Mouse (Mus musculus) adrenal gland, adult 8-10 months (tissue): ENCODE data around the gene Ifna13. TPM values are rescaled to one million over a fixed set of nuclear protein-coding genes. Genes with fewer than 3 reads are reported as not detected.

Source experiments
- DNase-seq: peaks from one replicate; pipeline ENCODE4 v3.0.0; 2022
- total RNA-seq, 4 experiments: library from RNA; stranded (reverse); gene quantifications; 2 replicates each; pipeline ENCODE4 v1.2.4; 2022

Ifna13 gene
- total RNA-seq = not detected

- DNase-seq = no peak
Observed at GRCm38 (mm10) chr4:88644359-88644758, at the start of gene Ifna13. Gene Ifna13 (minus strand): TSS chr4:88644459.

DNA sequence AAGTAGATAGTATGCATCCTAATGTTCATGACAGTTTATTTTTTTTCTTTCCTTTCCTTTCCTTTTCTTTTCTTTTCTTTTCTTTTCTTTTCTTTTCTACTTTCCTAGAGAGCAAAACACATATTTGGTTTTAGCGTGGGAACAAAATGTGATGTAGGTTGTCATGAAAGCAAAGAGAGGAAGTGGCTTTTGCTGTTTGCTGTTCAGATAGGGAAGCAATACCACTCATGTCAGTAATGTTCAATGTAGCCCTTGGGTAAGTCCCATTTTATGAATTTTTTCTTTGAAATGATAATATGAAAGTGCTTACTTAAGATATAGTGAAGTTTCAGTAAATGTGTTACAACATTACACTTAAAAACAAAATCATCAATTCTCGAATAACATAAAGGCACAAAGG lies 49.1 kb upstream of the Ifna13 start:
- no peak for DNase-seq

DNA sequence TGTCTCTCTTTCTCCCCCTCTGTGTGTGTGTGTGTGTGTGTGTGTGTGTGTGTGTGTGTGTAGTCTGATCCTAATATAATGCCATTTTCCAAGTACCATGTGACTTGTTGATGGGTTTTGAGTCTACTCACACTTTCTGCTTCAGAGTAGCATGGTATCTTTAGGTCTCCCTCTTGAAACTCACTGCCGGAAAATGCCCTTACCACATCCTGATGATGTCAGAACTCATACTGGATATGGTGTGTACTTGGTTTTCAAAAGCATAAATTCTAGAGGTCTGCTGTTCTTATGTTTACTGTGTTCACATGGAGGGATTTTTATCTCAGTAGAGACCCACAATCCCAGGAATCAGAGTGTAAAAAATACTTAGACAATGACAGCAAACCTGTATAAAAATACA lies 48.3 kb upstream of the Ifna13 start:
- no peak for DNase-seq

- no peak for DNase-seq
Observed at GRCm38 (mm10) chr4:88691259-88691658, 47.0 kb upstream of the Ifna13 start, which contains the start of gene Ifnab. Gene Ifnab (minus strand): TSS chr4:88691359.

- no peak for DNase-seq
Observed at GRCm38 (mm10) chr4:88683812-88684211, 39.6 kb upstream of the Ifna13 start, which contains the start of gene Ifna2. Gene Ifna2 (minus strand): TSS chr4:88683912.

GRCm38 (mm10) chr4:88681353-88681752 lies 37.1 kb upstream of the Ifna13 start:
- DNase-seq = no peak

DNA sequence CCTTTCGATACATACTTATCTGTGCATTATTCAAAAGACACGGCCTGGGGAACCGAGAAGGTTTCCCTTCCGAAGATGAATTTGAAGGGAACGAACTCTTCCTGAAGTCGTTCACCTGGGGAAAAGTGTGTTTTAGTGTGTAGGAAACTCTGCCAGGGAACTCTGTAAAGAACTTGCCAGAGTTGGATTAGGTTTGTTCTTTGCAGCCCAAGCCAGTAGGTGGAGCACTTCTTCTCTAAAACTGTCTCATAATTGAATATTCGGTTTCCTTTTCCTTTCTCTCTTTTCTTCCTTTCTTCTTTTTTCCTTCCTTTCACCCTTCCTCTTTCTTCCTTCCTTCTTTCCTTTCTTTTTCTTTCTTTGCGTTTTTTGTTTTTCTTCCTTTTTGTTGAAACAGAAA lies 36.1 kb upstream of the Ifna13 start:
- no peak for DNase-seq

GRCm38 (mm10) chr4:88676824-88677223 lies 32.6 kb upstream of the Ifna13 start, which contains the start of gene Ifna16:
Gene Ifna16 (minus strand): TSS chr4:88676924.
- no peak for DNase-seq

GRCm38 (mm10) chr4:88655461-88655860 lies 11.2 kb upstream of the Ifna13 start:
- no peak for DNase-seq

DNA sequence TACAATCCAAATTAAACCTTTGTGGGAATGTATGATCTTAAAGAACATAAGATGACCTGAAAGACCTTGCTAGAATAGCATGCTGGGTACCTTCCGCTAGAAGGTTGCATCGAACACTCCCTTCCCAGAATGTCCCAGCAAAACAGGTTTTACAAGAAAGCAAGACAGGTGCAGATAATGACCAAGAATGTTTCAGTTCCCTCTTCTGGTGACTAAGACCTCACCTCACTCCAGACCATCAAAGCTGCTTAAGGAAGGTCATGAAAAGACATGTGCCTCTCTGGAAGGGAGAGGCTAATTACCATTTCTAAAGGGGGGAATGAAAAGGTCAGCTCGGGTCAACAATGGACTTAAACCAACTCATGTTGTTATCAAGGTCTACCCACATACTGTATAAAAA lies 9.4 kb upstream of the Ifna13 start:
- DNase-seq = no peak

GRCm38 (mm10) chr4:88642526-88642925 lies 1.7 kb downstream of the Ifna13 start:
- DNase-seq = no peak

DNA sequence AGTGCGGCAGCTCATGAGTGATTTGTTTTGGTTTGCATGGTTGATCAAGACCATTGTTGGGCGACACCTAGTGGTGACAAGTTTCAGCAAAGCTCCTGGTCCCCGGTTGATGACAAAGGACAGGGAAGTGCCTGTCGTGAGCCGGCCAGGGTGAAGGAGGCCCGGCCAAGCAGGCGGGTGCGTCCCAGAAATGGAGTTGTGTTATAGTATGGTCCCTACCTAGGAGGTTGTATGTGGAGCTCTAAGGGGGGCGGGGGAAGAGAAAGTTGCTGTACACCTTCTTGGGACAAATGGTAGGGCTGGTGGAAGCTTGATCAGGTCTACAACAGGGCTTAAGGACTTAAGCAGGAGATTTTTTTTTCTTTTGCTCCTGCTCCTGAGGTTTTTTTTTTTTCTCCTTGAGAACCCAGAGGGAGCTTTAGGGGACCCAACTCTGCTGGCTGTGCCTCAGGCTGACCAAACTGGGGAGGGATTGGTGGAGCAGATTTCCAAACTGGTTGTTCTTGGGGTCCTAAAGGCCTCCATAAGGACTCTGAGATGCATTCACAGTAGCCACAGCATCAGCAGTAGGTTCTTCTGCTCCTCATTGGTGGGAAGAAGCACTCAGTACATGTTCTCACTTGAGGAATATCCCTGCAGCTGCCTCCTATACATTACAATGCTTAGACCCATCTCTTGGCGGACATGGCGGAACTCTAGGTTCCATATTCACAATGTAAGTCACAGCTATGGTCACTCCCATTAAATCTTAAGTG lies 3.0 kb downstream of the Ifna13 start:
- peak; percentile 83 for DNase-seq

DNA sequence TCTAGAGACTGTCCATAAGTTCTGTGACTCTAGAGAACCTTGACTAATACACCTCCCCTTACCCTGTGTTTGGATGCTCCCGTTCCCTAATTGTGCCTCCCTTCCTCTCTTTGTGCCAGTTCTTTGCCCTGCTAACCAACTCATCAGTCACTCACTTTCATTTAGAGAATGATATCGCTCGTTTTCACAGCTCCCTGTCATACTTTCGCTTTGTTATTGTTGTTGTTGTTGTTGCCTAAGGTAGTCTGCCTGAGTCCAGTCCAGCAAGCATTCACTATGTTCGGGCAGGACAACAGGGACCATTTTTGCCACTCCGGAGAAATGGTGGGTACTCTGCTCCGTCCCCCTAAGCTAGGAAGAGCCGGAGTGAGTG lies 3.6 kb downstream of the Ifna13 start:
- DNase-seq = no peak

DNA sequence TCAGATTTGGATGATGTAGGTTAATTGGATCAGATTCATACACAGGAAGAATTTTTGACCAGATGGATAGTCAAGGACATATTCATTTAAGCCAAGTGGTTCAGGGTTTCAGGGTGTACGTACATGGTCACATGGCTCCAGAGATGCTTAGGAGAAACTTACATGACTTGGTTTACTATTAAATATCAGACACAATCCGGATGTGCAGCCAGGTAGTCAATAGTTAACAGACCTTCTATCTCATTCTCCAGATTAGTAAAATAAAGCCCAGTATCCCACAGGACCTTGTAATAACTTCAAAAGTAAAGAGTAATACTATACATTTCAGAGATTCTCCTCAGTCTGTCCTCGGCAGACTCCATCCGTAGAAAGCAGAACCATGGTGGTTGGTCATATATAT lies 9.9 kb downstream of the Ifna13 start, which contains the start of gene C87499:
C87499 (minus strand) TSS at position 101 of the 400 bp plus-strand sequence.
- no peak for DNase-seq

- no peak for DNase-seq
Observed at GRCm38 (mm10) chr4:88603276-88603675, 41.0 kb downstream of the Ifna13 start, which contains the start of gene Ifna12. Gene Ifna12 (minus strand): TSS chr4:88603376.

Other genes starting within 250 kb of the Ifna13 start
- gene Hacd4, start 205.5 kb downstream of the Ifna13 start, total RNA-seq = 1 to 10 TPM; 3.3 to 6.9 (median 5.0) TPM
- not detected for gene Ifnb1, start 121.7 kb downstream of the Ifna13 start, total RNA-seq
- gene Ifna15, start 86.2 kb downstream of the Ifna13 start, total RNA-seq = not detected
- gene Ifna14, start 72.7 kb downstream of the Ifna13 start, total RNA-seq = not detected
- not detected for gene Ifna9, start 52.1 kb downstream of the Ifna13 start, total RNA-seq
- gene Ifna12, start 41.1 kb downstream of the Ifna13 start, total RNA-seq = not detected
- gene C87499, start 10.0 kb downstream of the Ifna13 start, total RNA-seq = not detected
- gene Ifna16, start 32.5 kb upstream of the Ifna13 start, total RNA-seq = not detected
- not detected for gene Ifna2, start 39.5 kb upstream of the Ifna13 start, total RNA-seq
- not detected for gene Ifnab, start 46.9 kb upstream of the Ifna13 start, total RNA-seq
- gene Gm26566, start 77.3 kb upstream of the Ifna13 start, total RNA-seq = under 1 TPM; 0.67 to 0.92 (median 0.73) TPM
- 100 to 1,000 TPM in 1 of 4 experiments, 10 to 100 TPM in 3; 76.7 to 100 (median 91.0) TPM for gene Klhl9, start 78.0 kb upstream of the Ifna13 start, total RNA-seq
- not detected for gene Gm13271, start 110.4 kb upstream of the Ifna13 start, total RNA-seq
- gene Gm13283, start 115.7 kb upstream of the Ifna13 start, total RNA-seq = not detected
- gene Gm13290, start 129.4 kb upstream of the Ifna13 start, total RNA-seq = under 1 TPM in 1 of 4 experiments, not detected in 3; 0.46 TPM
- gene Gm13289, start 132.5 kb upstream of the Ifna13 start, total RNA-seq = not detected
- not detected for gene Gm13272, start 135.4 kb upstream of the Ifna13 start, total RNA-seq
- gene Ifnz, start 137.7 kb upstream of the Ifna13 start, total RNA-seq = under 1 TPM in 1 of 4 experiments, not detected in 3; 0.49 TPM
- not detected for gene Gm13276, start 141.2 kb upstream of the Ifna13 start, total RNA-seq
- gene Gm13277, start 144.2 kb upstream of the Ifna13 start, total RNA-seq = not detected
- gene Gm13278, start 147.1 kb upstream of the Ifna13 start, total RNA-seq = not detected
- gene Gm13275, start 150.0 kb upstream of the Ifna13 start, total RNA-seq = not detected
- gene Gm13279, start 152.9 kb upstream of the Ifna13 start, total RNA-seq = not detected
- gene Gm13285, start 155.2 kb upstream of the Ifna13 start, total RNA-seq = under 1 TPM in 1 of 4 experiments, not detected in 3; 0.24 TPM
- not detected for gene Gm13287, start 158.8 kb upstream of the Ifna13 start, total RNA-seq
- gene Gm13288, start 161.1 kb upstream of the Ifna13 start, total RNA-seq = not detected
- not detected for gene Ifna7, start 171.8 kb upstream of the Ifna13 start, total RNA-seq
- not detected for gene Ifna11, start 175.5 kb upstream of the Ifna13 start, total RNA-seq
- gene Ifna6, start 183.0 kb upstream of the Ifna13 start, total RNA-seq = not detected
- not detected for gene Ifna5, start 191.1 kb upstream of the Ifna13 start, total RNA-seq
- not detected for gene Ifna4, start 197.4 kb upstream of the Ifna13 start, total RNA-seq
- gene Ifna1, start 205.6 kb upstream of the Ifna13 start, total RNA-seq = not detected
- not detected for gene Ifne, start 235.7 kb upstream of the Ifna13 start, total RNA-seq